Mouse (Mus musculus): ENCODE data around the gene Ubtd1. TPM values are rescaled to one million over a fixed set of nuclear protein-coding genes. Genes with fewer than 3 reads are reported as not detected.

The Ubtd1 gene
- polyA plus RNA-seq, 1 experiment from 2014 or later: 16.6 TPM

DNA sequence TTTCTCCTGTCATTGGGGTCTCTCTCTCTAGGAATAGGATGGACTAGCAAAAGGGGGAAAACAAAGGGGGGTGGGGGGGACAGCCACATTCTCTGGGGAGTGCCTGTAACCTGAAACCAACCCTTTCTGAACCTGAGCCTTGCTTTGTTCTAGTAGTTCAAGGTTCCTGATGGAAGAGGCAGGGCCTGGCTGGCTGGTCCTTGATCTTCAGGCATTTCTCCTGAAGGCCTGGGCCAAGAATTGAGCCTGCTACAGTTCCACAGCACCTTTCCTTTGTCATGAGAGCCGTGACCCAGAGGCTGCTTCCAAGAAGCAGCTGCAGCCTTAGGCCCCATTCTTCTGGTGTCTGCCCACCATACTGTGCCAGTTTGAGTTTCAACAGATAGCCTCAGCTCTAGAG, 13.9 kb downstream of the Ubtd1 start:
- no peak overlapping the region for H3K9ac ChIP-seq
- no peaks in the 10 kb centered on the region for H3K36me3 ChIP-seq
- H3K27ac ChIP-seq: no peak overlapping the region
- H3K4me1 ChIP-seq: peaks cover 30% of the 10 kb centered on the region
- no peak overlapping the region for H3K4me2 ChIP-seq
- 54% methylated on average over 1 of the region's 1 CpGs for WGBS
- no peaks in the 10 kb centered on the region for H3K9me3 ChIP-seq
- no peak overlapping the region for H3K4me3 ChIP-seq (replicated peaks)
- no peaks in the 10 kb centered on the region for H3K27me3 ChIP-seq (replicated peaks)
- ATAC-seq (ENCODE audit: insufficient read depth, low FRiP score, low read depth): no peak

DNA sequence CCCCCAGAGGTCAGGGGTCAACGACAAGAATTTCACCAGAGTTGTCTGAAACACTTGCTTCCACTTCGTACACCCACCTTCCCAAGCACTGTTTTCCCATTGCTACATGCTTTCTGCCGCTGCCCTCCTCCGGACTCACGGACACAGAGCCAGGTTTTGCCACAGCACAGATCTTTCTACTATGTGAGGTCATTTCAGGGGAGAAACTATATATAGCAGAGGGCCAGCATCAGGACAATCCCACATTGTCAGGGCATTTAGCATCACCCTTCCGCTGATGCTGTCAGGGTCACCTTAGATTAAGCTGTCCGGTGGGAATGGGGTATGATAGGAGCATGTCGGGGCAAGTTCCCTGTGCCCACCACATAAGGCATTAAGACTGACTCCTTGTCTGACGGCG, 15.5 kb downstream of the Ubtd1 start:
- Histone ChIP-seq H3K36me3 (no peaks in the 10 kb centered on the region), H3K27ac (no peak overlapping the region), H3K27me3 (replicated peaks) (no peaks in the 10 kb centered on the region), H3K9me3 (no peaks in the 10 kb centered on the region), H3K4me2 (no peak overlapping the region), H3K4me3 (replicated peaks) (no peak overlapping the region), H3K4me1 (peaks cover 36% of the 10 kb centered on the region), H3K9ac (no peak overlapping the region)
- no peak for ATAC-seq (ENCODE audit: insufficient read depth, low FRiP score, low read depth)
- WGBS: 86% methylated on average over 10 of the region's 10 CpGs

DNA sequence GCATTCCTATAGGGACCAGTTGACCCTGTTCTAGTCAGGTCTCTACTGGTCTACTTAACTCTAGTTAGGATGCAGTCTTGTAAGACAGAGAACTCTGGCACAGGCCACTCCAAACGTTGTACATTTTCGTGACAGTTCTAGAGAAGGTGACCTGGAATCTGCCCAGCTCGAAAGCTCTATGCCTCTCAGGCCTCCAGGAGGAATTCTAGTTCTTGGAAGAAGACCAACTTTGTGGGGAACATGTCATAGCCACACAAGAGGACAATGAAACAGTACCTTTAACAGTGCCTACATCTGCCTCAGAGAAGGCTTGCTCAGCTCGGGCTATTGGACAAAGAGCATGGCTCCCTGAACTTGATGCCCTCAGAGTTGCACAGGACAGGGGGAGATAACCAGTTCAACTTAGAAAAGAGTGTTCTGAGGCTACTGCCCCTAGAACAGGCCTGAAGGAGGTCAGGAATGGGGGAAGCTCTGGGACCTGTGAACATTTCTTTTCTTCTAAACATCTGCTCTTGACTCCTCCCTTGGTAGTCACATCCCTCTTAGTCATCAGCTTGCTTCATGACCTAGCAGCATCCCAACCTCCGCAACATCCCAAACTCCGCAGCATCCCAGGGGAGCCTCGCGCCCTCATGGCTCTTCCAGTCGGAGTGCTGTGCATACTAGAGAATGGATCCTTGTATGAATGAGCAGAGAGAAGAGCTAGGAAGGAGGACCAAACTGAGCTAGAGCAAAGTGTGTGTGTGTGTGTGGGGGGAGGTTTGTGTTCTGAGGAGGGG, 17.4 kb downstream of the Ubtd1 start:
- 77% methylated on average over 9 of the region's 9 CpGs for WGBS
- H3K27me3 ChIP-seq (replicated peaks): no peaks in the 10 kb centered on the region
- H3K9ac ChIP-seq: no peak overlapping the region
- H3K36me3 ChIP-seq: no peaks in the 10 kb centered on the region
- H3K4me2 ChIP-seq: no peak overlapping the region
- no peak for ATAC-seq (ENCODE audit: insufficient read depth, low FRiP score, low read depth)
- H3K4me3 ChIP-seq (replicated peaks): no peak overlapping the region
- no peak overlapping the region for H3K27ac ChIP-seq
- H3K4me1 ChIP-seq: peaks cover 25% of the 10 kb centered on the region
- no peaks in the 10 kb centered on the region for H3K9me3 ChIP-seq

DNA sequence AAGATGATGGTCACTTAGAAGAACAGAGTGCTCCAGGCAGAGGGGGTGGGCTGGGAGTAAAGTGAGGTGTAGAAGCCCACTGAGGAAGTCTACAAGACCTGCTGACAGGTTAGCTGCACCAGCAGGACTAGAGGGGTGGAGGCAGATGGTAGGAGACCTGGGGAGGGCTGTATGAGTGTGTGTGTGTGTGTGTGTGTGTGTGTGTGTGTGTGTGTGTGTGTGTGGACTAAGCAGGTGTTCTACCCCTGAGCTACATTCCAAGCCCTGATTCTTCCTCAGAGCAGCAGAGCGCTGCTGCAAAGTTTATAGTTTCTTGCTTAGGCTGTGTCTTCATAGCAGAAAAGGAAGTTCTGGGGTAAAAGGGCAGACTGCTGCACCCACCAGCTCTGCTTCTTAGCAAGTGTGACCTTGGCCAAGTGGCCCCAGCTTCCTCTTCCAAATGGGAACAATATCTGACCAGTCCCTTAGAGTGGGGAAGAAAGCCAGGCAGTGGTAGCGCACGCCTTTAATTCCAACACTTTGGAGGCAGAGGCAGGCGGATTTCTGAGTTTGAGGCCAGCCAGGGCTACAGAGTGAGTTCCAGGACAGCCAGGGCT, 18.2 kb downstream of the Ubtd1 start:
- ATAC-seq (ENCODE audit: insufficient read depth, low FRiP score, low read depth): no peak
- WGBS: 74% methylated on average over 4 of the region's 4 CpGs
- no peak overlapping the region for H3K4me3 ChIP-seq (replicated peaks)
- peaks cover 21% of the 10 kb centered on the region; the same call in 1 of the 2 replicates for H3K4me1 ChIP-seq
- H3K4me2 ChIP-seq: no peak overlapping the region
- peak overlapping the region; percentile 76 for H3K27ac ChIP-seq
- no peaks in the 10 kb centered on the region for H3K36me3 ChIP-seq
- no peak overlapping the region for H3K9ac ChIP-seq
- no peaks in the 10 kb centered on the region for H3K9me3 ChIP-seq
- no peaks in the 10 kb centered on the region for H3K27me3 ChIP-seq (replicated peaks)

DNA sequence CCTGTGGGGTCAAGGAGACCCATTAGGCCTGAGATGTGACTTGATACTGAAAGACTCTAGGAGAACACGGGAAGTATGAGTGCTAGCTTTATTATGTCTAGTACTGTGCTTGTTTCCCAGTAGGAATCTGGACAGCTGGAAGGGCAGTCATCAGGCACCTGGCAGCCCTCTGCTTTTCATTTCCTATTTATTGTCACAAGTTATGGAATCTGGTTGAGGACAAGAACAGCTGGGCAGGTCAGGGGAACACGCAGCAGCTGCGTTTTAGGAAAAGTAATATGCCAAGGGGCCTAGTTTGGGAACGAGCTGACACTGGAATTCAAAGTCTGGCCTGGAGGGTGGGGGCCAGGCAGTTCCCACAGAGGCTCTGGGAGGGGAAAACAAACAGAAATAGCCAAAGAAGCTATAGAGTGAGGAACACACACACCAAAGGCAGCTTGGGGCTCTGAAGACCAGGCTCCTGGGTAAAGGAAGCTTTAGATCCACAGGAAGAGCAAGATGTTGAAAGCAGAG, 18.9 kb downstream of the Ubtd1 start:
- WGBS: 18% methylated on average over 4 of the region's 4 CpGs
- Histone ChIP-seq H3K9me3 (no peaks in the 10 kb centered on the region), H3K36me3 (no peaks in the 10 kb centered on the region), H3K27me3 (replicated peaks) (no peaks in the 10 kb centered on the region), H3K27ac (peak overlapping the region; percentile 76), H3K4me1 (peaks cover 21% of the 10 kb centered on the region; the same call in 1 of the 2 replicates), H3K4me2 (no peak overlapping the region), H3K4me3 (replicated peaks) (no peak overlapping the region), H3K9ac (no peak overlapping the region)
- ATAC-seq (ENCODE audit: insufficient read depth, low FRiP score, low read depth): 0 out of 2 replicates have a peak, but pooled peaks have one; percentile 36

DNA sequence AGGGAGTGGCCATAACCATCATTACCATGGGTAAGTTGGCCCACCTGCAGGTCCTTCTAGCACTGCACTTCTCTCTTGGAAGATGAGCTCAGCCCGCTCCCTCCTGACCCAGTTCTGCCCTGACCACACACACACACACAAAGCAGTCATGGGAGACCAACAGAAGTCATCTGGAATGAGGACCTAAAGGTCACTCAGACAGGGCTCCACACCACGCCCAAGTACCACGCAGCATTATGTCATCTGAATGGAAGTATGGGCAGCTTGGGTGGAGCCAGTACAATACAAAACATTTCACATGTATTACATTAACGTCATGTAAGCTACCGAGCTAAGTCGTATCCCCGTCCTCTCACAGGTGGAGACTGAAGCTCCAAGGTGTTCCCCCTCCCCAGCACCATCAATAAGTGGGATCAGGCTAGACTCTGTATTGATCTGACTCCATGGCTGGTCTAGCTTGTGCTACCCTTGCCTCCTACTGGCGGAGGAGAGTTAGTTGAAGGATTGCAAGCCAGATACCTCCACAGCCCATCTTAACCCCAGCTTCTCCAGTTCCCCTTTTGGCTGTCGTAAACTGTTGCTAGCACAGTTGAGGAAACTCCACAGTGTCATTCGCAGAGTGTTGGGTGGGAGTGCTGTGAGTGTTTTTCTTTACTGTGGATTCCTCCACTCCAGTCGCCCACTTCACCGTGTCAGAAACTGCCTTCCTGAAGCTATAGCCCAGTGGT, 19.9 kb downstream of the Ubtd1 start:
- 80% methylated on average over 12 of the region's 12 CpGs for WGBS
- peaks cover 21% of the 10 kb centered on the region; the same call in 1 of the 2 replicates for H3K4me1 ChIP-seq

DNA sequence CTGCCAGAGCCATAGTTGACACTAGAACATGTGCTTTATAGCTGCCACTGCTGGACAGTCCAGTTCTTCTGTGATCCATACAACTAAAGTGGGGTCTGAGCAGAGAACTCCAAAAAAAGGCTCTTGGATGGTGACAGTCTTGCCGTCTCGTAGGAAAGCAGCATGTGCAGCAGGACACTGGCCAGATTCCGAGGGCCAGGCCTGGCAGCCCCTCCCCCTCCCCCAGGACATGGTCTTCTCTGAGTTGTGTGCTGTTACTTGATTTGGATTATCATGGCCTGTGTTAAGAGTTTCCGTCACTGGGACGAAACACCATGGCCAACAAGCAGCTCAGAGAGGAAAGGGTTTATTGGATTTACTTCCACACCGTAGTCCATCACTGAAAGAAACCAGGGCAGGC, 22.7 kb downstream of the Ubtd1 start:
- no peak overlapping the region for H3K4me2 ChIP-seq
- no peak for ATAC-seq (ENCODE audit: insufficient read depth, low FRiP score, low read depth)
- no peaks in the 10 kb centered on the region for H3K9me3 ChIP-seq
- 56% methylated on average over 6 of the region's 6 CpGs for WGBS
- H3K36me3 ChIP-seq: no peaks in the 10 kb centered on the region
- H3K4me3 ChIP-seq (replicated peaks): no peak overlapping the region
- H3K9ac ChIP-seq: no peak overlapping the region
- H3K4me1 ChIP-seq: peaks cover 15% of the 10 kb centered on the region; the same call in 1 of the 2 replicates
- H3K27me3 ChIP-seq (replicated peaks): no peaks in the 10 kb centered on the region
- H3K27ac ChIP-seq: no peak overlapping the region

More for the DNA sequence above, 19.9 kb downstream of the Ubtd1 start:
- no peak overlapping the region for H3K9ac ChIP-seq
- no peak overlapping the region for H3K4me3 ChIP-seq (replicated peaks)
- H3K9me3 ChIP-seq: no peaks in the 10 kb centered on the region
- no peak for ATAC-seq (ENCODE audit: insufficient read depth, low FRiP score, low read depth)
- no peaks in the 10 kb centered on the region for H3K36me3 ChIP-seq
- no peaks in the 10 kb centered on the region for H3K27me3 ChIP-seq (replicated peaks)
- peak overlapping the region; percentile 76 for H3K27ac ChIP-seq
- no peak overlapping the region for H3K4me2 ChIP-seq

DNA sequence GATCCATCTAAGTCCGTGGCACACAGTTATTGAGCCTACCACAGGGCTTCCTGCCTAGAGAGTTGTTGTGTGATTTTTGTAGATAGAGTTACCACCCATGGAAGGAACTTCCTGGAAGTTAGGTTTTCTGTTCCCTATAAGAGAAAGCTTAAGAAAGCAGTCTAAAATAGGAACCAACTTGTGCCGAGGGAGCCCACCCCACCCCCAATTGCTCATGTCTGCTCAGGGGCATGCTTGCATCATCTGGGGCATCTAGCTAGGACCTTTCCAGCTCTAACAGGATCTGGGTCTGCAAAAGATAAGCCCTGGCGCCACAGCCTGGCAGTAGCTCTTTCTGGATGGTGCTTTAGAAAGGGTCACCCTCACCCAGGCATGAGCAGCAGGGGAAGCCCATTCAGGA, 24.1 kb downstream of the Ubtd1 start:
- Histone ChIP-seq H3K9ac (no peak overlapping the region), H3K4me1 (peaks cover 5% of the 10 kb centered on the region; the same call in 1 of the 2 replicates), H3K4me3 (replicated peaks) (no peak overlapping the region), H3K4me2 (no peak overlapping the region), H3K27ac (no peak overlapping the region), H3K27me3 (replicated peaks) (no peaks in the 10 kb centered on the region), H3K9me3 (no peaks in the 10 kb centered on the region), H3K36me3 (no peaks in the 10 kb centered on the region)
- WGBS: 59% methylated on average over 3 of the region's 3 CpGs
- ATAC-seq (ENCODE audit: insufficient read depth, low FRiP score, low read depth): no peak

DNA sequence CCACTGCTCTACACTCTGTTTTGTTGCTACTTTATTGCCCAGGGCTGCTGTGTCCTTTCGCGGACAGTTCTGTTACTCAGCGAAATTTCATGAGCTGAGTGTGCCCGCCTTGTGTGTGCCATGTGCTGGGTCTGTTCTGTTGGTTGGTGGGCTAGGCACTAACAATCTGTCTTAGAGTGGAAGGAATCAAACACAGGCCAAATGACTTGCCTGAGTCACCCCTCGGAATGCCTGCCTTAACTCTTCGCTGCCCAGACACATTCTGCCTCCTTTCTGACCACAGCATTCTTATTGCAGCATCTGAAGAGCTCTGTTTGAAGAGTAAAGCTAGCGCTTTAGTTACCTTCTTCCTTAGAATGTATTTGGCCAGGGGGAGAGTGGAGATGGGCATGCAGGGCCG, 25.0 kb downstream of the Ubtd1 start:
- Histone ChIP-seq H3K9ac (no peak overlapping the region), H3K36me3 (no peaks in the 10 kb centered on the region), H3K9me3 (no peaks in the 10 kb centered on the region), H3K27ac (no peak overlapping the region), H3K4me1 (no peaks in the 10 kb centered on the region), H3K4me2 (no peak overlapping the region), H3K27me3 (replicated peaks) (no peaks in the 10 kb centered on the region), H3K4me3 (replicated peaks) (no peak overlapping the region)
- WGBS: 62% methylated on average over 8 of the region's 8 CpGs
- no peak for ATAC-seq (ENCODE audit: insufficient read depth, low FRiP score, low read depth)

DNA sequence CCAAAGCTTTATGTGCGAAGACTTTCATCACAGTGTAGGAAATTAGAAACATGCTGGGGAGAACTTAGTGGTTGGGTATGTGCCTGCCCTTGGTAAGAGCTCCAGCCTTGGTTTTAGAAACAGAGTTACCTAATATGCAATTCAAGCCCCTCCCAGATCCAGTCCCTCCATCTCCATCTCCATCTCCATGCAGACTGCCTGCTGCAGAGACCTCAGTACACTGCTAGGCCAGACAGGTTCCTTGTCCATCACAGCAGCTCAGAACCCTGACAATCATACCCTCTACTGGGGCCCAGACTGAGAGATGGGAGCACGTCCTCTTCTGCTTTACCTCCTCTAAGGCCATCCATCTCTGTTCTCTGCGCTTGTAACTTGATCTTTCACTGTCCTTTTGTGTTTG, 27.0 kb downstream of the Ubtd1 start:
- no peak overlapping the region for H3K4me2 ChIP-seq
- no peaks in the 10 kb centered on the region for H3K9me3 ChIP-seq
- no peak overlapping the region for H3K4me3 ChIP-seq (replicated peaks)
- 60% methylated on average over 3 of the region's 3 CpGs for WGBS
- no peaks in the 10 kb centered on the region for H3K27me3 ChIP-seq (replicated peaks)
- no peak overlapping the region for H3K27ac ChIP-seq
- no peaks in the 10 kb centered on the region for H3K4me1 ChIP-seq
- H3K9ac ChIP-seq: no peak overlapping the region
- no peak for ATAC-seq (ENCODE audit: insufficient read depth, low FRiP score, low read depth)
- H3K36me3 ChIP-seq: no peaks in the 10 kb centered on the region

DNA sequence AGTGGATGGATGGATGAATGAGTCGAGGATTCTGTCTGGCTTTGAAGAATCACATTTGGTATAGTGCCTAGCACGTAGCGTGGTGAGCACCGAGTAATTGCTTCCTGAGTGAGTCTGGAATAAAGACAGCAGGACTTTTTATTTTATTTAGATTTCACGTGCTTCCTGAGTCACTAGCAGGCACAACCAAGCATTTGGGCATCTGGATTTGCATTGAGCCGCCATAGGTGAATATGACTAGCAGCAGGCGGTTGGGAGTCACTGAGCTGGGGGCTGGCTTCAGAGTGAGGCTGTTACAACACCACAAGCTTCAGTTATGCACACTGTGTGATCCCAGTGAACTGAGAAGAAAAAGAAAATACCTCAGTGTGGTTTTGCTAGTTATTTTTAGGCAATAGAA, 27.5 kb downstream of the Ubtd1 start:
- H3K9ac ChIP-seq: no peak overlapping the region
- WGBS: 32% methylated on average over 7 of the region's 7 CpGs
- H3K27ac ChIP-seq: no peak overlapping the region
- H3K4me1 ChIP-seq: no peaks in the 10 kb centered on the region
- no peaks in the 10 kb centered on the region for H3K36me3 ChIP-seq
- no peak overlapping the region for H3K4me3 ChIP-seq (replicated peaks)
- ATAC-seq (ENCODE audit: insufficient read depth, low FRiP score, low read depth): no peak
- no peak overlapping the region for H3K4me2 ChIP-seq
- H3K27me3 ChIP-seq (replicated peaks): no peaks in the 10 kb centered on the region
- no peaks in the 10 kb centered on the region for H3K9me3 ChIP-seq

DNA sequence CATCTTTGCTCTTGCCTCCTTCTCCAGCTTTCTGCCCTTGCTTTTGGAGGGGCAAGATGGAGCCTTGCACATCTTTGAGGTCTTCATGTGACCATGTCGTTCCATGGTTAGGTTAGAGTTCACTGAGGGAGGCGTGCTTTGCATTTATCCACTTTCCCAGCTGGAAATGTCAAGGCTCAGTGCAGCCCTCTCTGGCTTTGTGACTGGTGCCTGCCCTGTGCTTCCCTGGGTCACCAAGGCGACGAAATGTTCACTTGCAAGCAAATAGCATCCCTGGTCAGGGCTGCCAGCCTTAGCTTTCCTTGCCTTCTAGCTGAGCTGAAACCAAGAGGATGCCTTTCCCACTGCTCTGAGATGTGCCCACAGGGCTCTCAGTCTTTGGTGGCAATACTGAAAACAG, 28.9 kb downstream of the Ubtd1 start:
- no peak overlapping the region for H3K27ac ChIP-seq
- no peak overlapping the region for H3K9ac ChIP-seq
- H3K27me3 ChIP-seq (replicated peaks): no peaks in the 10 kb centered on the region
- no peak for ATAC-seq (ENCODE audit: insufficient read depth, low FRiP score, low read depth)
- H3K4me2 ChIP-seq: no peak overlapping the region
- H3K4me3 ChIP-seq (replicated peaks): no peak overlapping the region
- H3K9me3 ChIP-seq: no peaks in the 10 kb centered on the region
- H3K4me1 ChIP-seq: no peaks in the 10 kb centered on the region
- H3K36me3 ChIP-seq: no peaks in the 10 kb centered on the region
- WGBS: 60% methylated on average over 4 of the region's 4 CpGs

All from stomach, embryonic 15.5 days (tissue).